Mouse (Mus musculus) heart, embryonic 11.5 days (tissue): ENCODE results near the gene Alg5. TPM values are rescaled to one million over a fixed set of nuclear protein-coding genes. Genes with fewer than 3 reads are reported as not detected.

Source experiments
- ATAC-seq: fragments of 200-750 bp; cut with Nextera tagmentation; replicated peaks from 2 replicates; pipeline ENCODE4 v1.8.0; 2017; ENCODE audit warnings: moderate library complexity; ENCODE audit not compliant: insufficient number of reproducible peaks, low FRiP score, low TSS enrichment
- H3K27ac ChIP-seq: fragments of 300-500 bp; sonication (generic); 2 replicates; pipeline ENCODE4 v1.5.1; 2014; ENCODE audit warnings: mild to moderate bottlenecking, low read depth, low read length
- H3K27me3 ChIP-seq: fragments of 300-500 bp; sonication (generic); 2 replicates; pipeline ENCODE4 v1.6.1; 2014; ENCODE audit warnings: mild to moderate bottlenecking, low read length, mixed read lengths; ENCODE audit not compliant: control insufficient read depth, insufficient read depth
- H3K36me3 ChIP-seq: fragments of 300-500 bp; sonication (generic); 2 replicates; pipeline ENCODE4 v1.6.1; 2014; ENCODE audit warnings: mild to moderate bottlenecking, low read length, moderate library complexity, mixed read lengths; ENCODE audit not compliant: control insufficient read depth, insufficient read depth
- H3K4me1 ChIP-seq: fragments of 300-500 bp; sonication (generic); 2 replicates; pipeline ENCODE4 v1.6.1; 2014; ENCODE audit warnings: low read length; ENCODE audit not compliant: control insufficient read depth, insufficient read depth
- H3K4me2 ChIP-seq: fragments of 300-500 bp; sonication (generic); 2 replicates; pipeline ENCODE4 v1.6.1; 2014; ENCODE audit warnings: mild to moderate bottlenecking, moderate library complexity
- H3K4me3 ChIP-seq: fragments of 300-500 bp; sonication (generic); 2 replicates; pipeline ENCODE4 v1.5.1; 2014; ENCODE audit warnings: low read depth, low read length
- H3K9ac ChIP-seq: fragments of 300-500 bp; sonication (generic); 2 replicates; pipeline ENCODE4 v1.6.1; 2014; ENCODE audit warnings: mild to moderate bottlenecking, low read depth, low read length, moderate library complexity
- H3K9me3 ChIP-seq: fragments of 300-500 bp; sonication (generic); replicated peaks from 2 replicates; pipeline ENCODE4 v1.6.1; 2016; ENCODE audit warnings: low read length; ENCODE audit not compliant: control insufficient read depth
- WGBS: fragments of 180-500 bp; shearing (Covaris S2); extraction: QIAGEN DNeasy Blood & Tissue Kit; methylation state at CpG from one replicate; pipeline ENCODE4 v1.1.7; 2014; ENCODE audit not compliant: insufficient replicate concordance; 5-methylcytosine and 5-hydroxymethylcytosine counted together
- polyA plus RNA-seq: library from polyadenylated mRNA; unstranded; fragments of >200 nt; fragmentation: Nextera tagmentation; extraction: Ambion mirVana; gene quantifications from 2 replicates; pipeline ENCODE4 v1.2.1, GENCODE M21; 2014

Alg5 gene
- polyA plus RNA-seq, 1 experiment from 2014 or later, result 39.5 TPM

- no peak overlapping the region for H3K9ac ChIP-seq
- no peak overlapping the region for H3K27ac ChIP-seq
- H3K4me1 ChIP-seq, result peaks cover 4% of the 10 kb centered on the region; the same call in 1 of the 2 replicates
- H3K27me3 ChIP-seq, result no peaks in the 10 kb centered on the region
- ATAC-seq, result no peak
- 83% methylated on average over 5 of the region's 5 CpGs for WGBS
- H3K9me3 ChIP-seq, result peaks cover 3% of the 10 kb centered on the region
- H3K36me3 ChIP-seq, result peaks cover 6% of the 10 kb centered on the region; the same call in 1 of the 2 replicates
- H3K4me3 ChIP-seq, result no peak overlapping the region
- H3K4me2 ChIP-seq, result no peak overlapping the region
These were observed 60.0 kb downstream of the Alg5 start for GRCm38 (mm10) chr3:54795379-54795778.

GRCm38 (mm10) chr3:54795806-54796205, 60.5 kb downstream of the Alg5 start:
- Histone ChIP-seq H3K4me2 (no peak overlapping the region), H3K27ac (no peak overlapping the region), H3K4me3 (no peak overlapping the region), H3K4me1 (peaks cover 4% of the 10 kb centered on the region; the same call in 1 of the 2 replicates), H3K9me3 (peaks cover 3% of the 10 kb centered on the region), H3K36me3 (peaks cover 6% of the 10 kb centered on the region; the same call in 1 of the 2 replicates), H3K27me3 (no peaks in the 10 kb centered on the region), H3K9ac (no peak overlapping the region)
- no peak for ATAC-seq
- 94% methylated on average over 1 of the region's 1 CpGs for WGBS

- Histone ChIP-seq H3K9me3 (peaks cover 3% of the 10 kb centered on the region), H3K4me1 (peaks cover 3% of the 10 kb centered on the region; the same call in 1 of the 2 replicates), H3K4me3 (no peak overlapping the region), H3K36me3 (peaks cover 6% of the 10 kb centered on the region; the same call in 1 of the 2 replicates), H3K9ac (no peak overlapping the region), H3K27me3 (no peaks in the 10 kb centered on the region), H3K27ac (no peak overlapping the region), H3K4me2 (no peak overlapping the region)
- 21% methylated on average over 16 of the region's 16 CpGs for WGBS
- 0 out of 2 replicates have a peak, but pooled peaks have one; percentile 32 for ATAC-seq
These were observed 61.9 kb downstream of the Alg5 start for GRCm38 (mm10) chr3:54797211-54797610.

Other genes with a start within 250 kb of the Alg5 start
- gene Supt20, start 42.7 kb upstream of the Alg5 start, polyA plus RNA-seq, result 77.6 and 89.5 TPM in 2 replicates
- 0.34 TPM in 1 of 2 replicates, not detected in the other for gene Gm21958, start 21.2 kb upstream of the Alg5 start, polyA plus RNA-seq
- gene Exosc8, start 146 bp upstream of the Alg5 start, polyA plus RNA-seq, result 103 and 110 TPM in 2 replicates
- 2.1 TPM in 2 replicates for gene Smad9, start 20.0 kb downstream of the Alg5 start, polyA plus RNA-seq
- 30.7 and 34.3 TPM in 2 replicates for gene Rfxap, start 72.3 kb downstream of the Alg5 start, polyA plus RNA-seq
- gene Sertm1, start 180.3 kb downstream of the Alg5 start, polyA plus RNA-seq, result 0.18 and 0.37 TPM in 2 replicates